Mouse (Mus musculus): Measurements from ENCODE around the gene Irf4. TPM values are rescaled to one million over a fixed set of nuclear protein-coding genes. Genes with fewer than 3 reads are reported as not detected.

The Irf4 gene
- total and polyA plus RNA-seq, 2 experiments from 2014 or later = 0.03 TPM; not detected in 1

GRCm38 (mm10) chr13:30729245-30729644, 19.8 kb upstream of the Irf4 start:
- Histone ChIP-seq H3K27me3 (ENCODE audit: control insufficient read depth, insufficient read depth, low read length) (no peaks in the 10 kb centered on the region), H3K4me1 (ENCODE audit: control insufficient read depth, insufficient read depth) (no peaks in the 10 kb centered on the region), H3K4me3 (ENCODE audit: low read depth, low read length) (no peak overlapping the region), H3K36me3 (replicated peaks; ENCODE audit: control insufficient read depth, insufficient read depth, low read length) (no peaks in the 10 kb centered on the region), H3K9me3 (replicated peaks; ENCODE audit: control insufficient read depth, low read length) (no peaks in the 10 kb centered on the region), H3K4me2 (ENCODE audit: low read depth, low read length) (peak overlapping the region; percentile 14; the same call in 1 of the 2 replicates), H3K27ac (ENCODE audit: low read depth) (no peak overlapping the region), H3K9ac (replicated peaks; ENCODE audit: low read depth, low read length) (no peak overlapping the region)
- ATAC-seq (ENCODE audit: insufficient read depth, low read depth) (peak; percentile 79), DNase-seq (ENCODE audit: low spot score) (peak; percentile 86)
- WGBS = 10% methylated on average over 6 of the region's 6 CpGs
- no peak for TF ChIP-seq EP300 (IDR thresholded peaks at IDR 0.05; ENCODE audit: low read depth)
- TF ChIP-seq CTCF (IDR thresholded peaks at IDR 0.05; ENCODE audit: low read depth) = peak; percentile 52

- H3K4me2 ChIP-seq (ENCODE audit: low read depth, low read length) = no peak overlapping the region
- H3K36me3 ChIP-seq (replicated peaks; ENCODE audit: control insufficient read depth, insufficient read depth, low read length) = no peaks in the 10 kb centered on the region
- WGBS = 75% methylated on average over 15 of the region's 15 CpGs
- H3K9ac ChIP-seq (replicated peaks; ENCODE audit: low read depth, low read length) = no peak overlapping the region
- H3K4me1 ChIP-seq (ENCODE audit: control insufficient read depth, insufficient read depth) = no peaks in the 10 kb centered on the region
- no peaks in the 10 kb centered on the region for H3K9me3 ChIP-seq (replicated peaks; ENCODE audit: control insufficient read depth, low read length)
- H3K27ac ChIP-seq (ENCODE audit: low read depth) = no peak overlapping the region
- ATAC-seq (ENCODE audit: insufficient read depth, low read depth) (no peak), DNase-seq (ENCODE audit: low spot score) (no peak)
- TF ChIP-seq EP300 (IDR thresholded peaks at IDR 0.05; ENCODE audit: low read depth) = no peak
- no peak for TF ChIP-seq CTCF (IDR thresholded peaks at IDR 0.05; ENCODE audit: low read depth)
- H3K4me3 ChIP-seq (ENCODE audit: low read depth, low read length) = no peak overlapping the region
- H3K27me3 ChIP-seq (ENCODE audit: control insufficient read depth, insufficient read depth, low read length) = no peaks in the 10 kb centered on the region
Observed at GRCm38 (mm10) chr13:30730104-30730793, 18.8 kb upstream of the Irf4 start.

GRCm38 (mm10) chr13:30732709-30733445, 16.1 kb upstream of the Irf4 start:
- no peak for ATAC-seq (ENCODE audit: insufficient read depth, low read depth)
- no peak for TF ChIP-seq CTCF (IDR thresholded peaks at IDR 0.05; ENCODE audit: low read depth)
- no peak for TF ChIP-seq EP300 (IDR thresholded peaks at IDR 0.05; ENCODE audit: low read depth)

GRCm38 (mm10) chr13:30736721-30737120, 12.3 kb upstream of the Irf4 start:
- Histone ChIP-seq H3K27ac (ENCODE audit: low read depth) (no peak overlapping the region), H3K36me3 (replicated peaks; ENCODE audit: control insufficient read depth, insufficient read depth, low read length) (no peaks in the 10 kb centered on the region), H3K9ac (replicated peaks; ENCODE audit: low read depth, low read length) (no peak overlapping the region), H3K4me2 (ENCODE audit: low read depth, low read length) (no peak overlapping the region), H3K9me3 (replicated peaks; ENCODE audit: control insufficient read depth, low read length) (no peaks in the 10 kb centered on the region), H3K4me1 (ENCODE audit: control insufficient read depth, insufficient read depth) (no peaks in the 10 kb centered on the region), H3K4me3 (ENCODE audit: low read depth, low read length) (no peak overlapping the region), H3K27me3 (ENCODE audit: control insufficient read depth, insufficient read depth, low read length) (no peaks in the 10 kb centered on the region)
- TF ChIP-seq EP300 (IDR thresholded peaks at IDR 0.05; ENCODE audit: low read depth) = no peak
- WGBS = 83% methylated on average over 5 of the region's 5 CpGs
- DNase-seq (ENCODE audit: low spot score) (no peak), ATAC-seq (ENCODE audit: insufficient read depth, low read depth) (no peak)

More at GRCm38 (mm10) chr13:30732709-30733445, 16.1 kb upstream of the Irf4 start:
- Histone ChIP-seq H3K27me3 (ENCODE audit: control insufficient read depth, insufficient read depth, low read length) (no peaks in the 10 kb centered on the region), H3K4me3 (ENCODE audit: low read depth, low read length) (no peak overlapping the region), H3K9me3 (replicated peaks; ENCODE audit: control insufficient read depth, low read length) (no peaks in the 10 kb centered on the region), H3K4me1 (ENCODE audit: control insufficient read depth, insufficient read depth) (no peaks in the 10 kb centered on the region), H3K27ac (ENCODE audit: low read depth) (no peak overlapping the region), H3K9ac (replicated peaks; ENCODE audit: low read depth, low read length) (no peak overlapping the region), H3K4me2 (ENCODE audit: low read depth, low read length) (no peak overlapping the region), H3K36me3 (replicated peaks; ENCODE audit: control insufficient read depth, insufficient read depth, low read length) (no peaks in the 10 kb centered on the region)
- no peak for DNase-seq (ENCODE audit: low spot score)
- WGBS = 81% methylated on average over 11 of the region's 11 CpGs

- no peaks in the 10 kb centered on the region for H3K27me3 ChIP-seq (ENCODE audit: control insufficient read depth, insufficient read depth, low read length)
- no peak for ATAC-seq (ENCODE audit: insufficient read depth, low read depth)
- no peak for TF ChIP-seq EP300 (IDR thresholded peaks at IDR 0.05; ENCODE audit: low read depth)
- TF ChIP-seq CTCF (IDR thresholded peaks at IDR 0.05; ENCODE audit: low read depth) = no peak
Observed at GRCm38 (mm10) chr13:30737257-30737656, 11.8 kb upstream of the Irf4 start.

More at GRCm38 (mm10) chr13:30737257-30737656, 11.8 kb upstream of the Irf4 start:
- Histone ChIP-seq H3K9ac (replicated peaks; ENCODE audit: low read depth, low read length) (no peak overlapping the region), H3K36me3 (replicated peaks; ENCODE audit: control insufficient read depth, insufficient read depth, low read length) (no peaks in the 10 kb centered on the region), H3K4me3 (ENCODE audit: low read depth, low read length) (no peak overlapping the region), H3K27ac (ENCODE audit: low read depth) (no peak overlapping the region), H3K4me1 (ENCODE audit: control insufficient read depth, insufficient read depth) (no peaks in the 10 kb centered on the region), H3K4me2 (ENCODE audit: low read depth, low read length) (no peak overlapping the region), H3K9me3 (replicated peaks; ENCODE audit: control insufficient read depth, low read length) (no peaks in the 10 kb centered on the region)
- 81% methylated on average over 2 of the region's 2 CpGs for WGBS
- no peak for DNase-seq (ENCODE audit: low spot score)
